Mouse (Mus musculus) adrenal gland, postnatal 14 days (tissue): ENCODE data around the gene Acad11. TPM values are rescaled to one million over a fixed set of nuclear protein-coding genes. Genes with fewer than 3 reads are reported as not detected.
A peak's percentile ranks its signal among the peaks of the same experiment; 100 is the strongest.

ENCODE experiments used
- DNase-seq: peaks from one replicate; pipeline ENCODE4 v3.0.0; 2021; ENCODE audit warnings: mixed read lengths
- long read RNA-seq, 2 experiments: library from polyadenylated mRNA; stranded (forward); transcript quantifications; one replicate each; pipeline ENCODE4 v2.0.0; 2021
- total RNA-seq: library from RNA; stranded (reverse); gene quantifications from 2 replicates; pipeline ENCODE4 v1.2.3, GENCODE M21; 2021

The Acad11 gene
- 102 and 121 TPM in 2 replicates for total RNA-seq
- long read RNA-seq, experiment 1, transcript Acad11-201 (20 exons, 3,444 nt): major isoform, 43 of 52 reads
- long read RNA-seq, experiment 1, partial matches to known transcripts: 5 of 52 reads
- long read RNA-seq, experiment 1, other reads (novel, unspliced or antisense): 3 of 52 reads
- long read RNA-seq, experiment 2, transcript Acad11-201 (20 exons, 3,444 nt): major isoform, 35 of 50 reads
- long read RNA-seq, experiment 2, partial matches to known transcripts: 9 of 50 reads
- long read RNA-seq, experiment 2, other reads (novel, unspliced or antisense): 5 of 50 reads

- peak; percentile 85 for DNase-seq
These were observed at the start of gene Acad11 for GRCm38 (mm10) chr9:104063244-104063961. Gene Acad11, plus strand, starts transcription at chr9:104063377.

GRCm38 (mm10) chr9:104014526-104014925 is 48.7 kb upstream of the Acad11 start:
- no peak for DNase-seq

GRCm38 (mm10) chr9:104021026-104021425 is 42.2 kb upstream of the Acad11 start:
- DNase-seq: no peak

- DNase-seq: no peak
These were observed 36.0 kb upstream of the Acad11 start for GRCm38 (mm10) chr9:104027186-104027585.

GRCm38 (mm10) chr9:104029861-104030260 is 33.3 kb upstream of the Acad11 start:
- DNase-seq: no peak

- no peak for DNase-seq
These were observed 28.9 kb upstream of the Acad11 start for GRCm38 (mm10) chr9:104034231-104034630.

- no peak for DNase-seq
These were observed 28.5 kb upstream of the Acad11 start for GRCm38 (mm10) chr9:104034718-104035117.

GRCm38 (mm10) chr9:104035261-104036015 is 27.7 kb upstream of the Acad11 start:
- peak; percentile 89 for DNase-seq

GRCm38 (mm10) chr9:104038266-104038665 is 24.9 kb upstream of the Acad11 start:
- DNase-seq: no peak

GRCm38 (mm10) chr9:104039031-104039695 is 24.0 kb upstream of the Acad11 start:
- no peak for DNase-seq

- DNase-seq: no peak
These were observed 23.4 kb upstream of the Acad11 start for GRCm38 (mm10) chr9:104039742-104040141.

GRCm38 (mm10) chr9:104040362-104040761 is 22.8 kb upstream of the Acad11 start, which contains the start of gene Gm28305:
Gene Gm28305, plus strand, starts transcription at chr9:104040662.
- no peak for DNase-seq

GRCm38 (mm10) chr9:104043676-104044075 is 19.5 kb upstream of the Acad11 start:
- peak; percentile 16 for DNase-seq

- DNase-seq: no peak
These were observed 12.1 kb upstream of the Acad11 start for GRCm38 (mm10) chr9:104051028-104051427.

- peak; percentile 84 for DNase-seq
These were observed 540 bp upstream of the Acad11 start, which contains the start of gene Uba5 for GRCm38 (mm10) chr9:104062430-104063243. Gene Uba5, minus strand, starts transcription at chr9:104063134.

GRCm38 (mm10) chr9:104064571-104064970 is 1.4 kb downstream of the Acad11 start:
- no peak for DNase-seq

- DNase-seq: no peak
These were observed 7.1 kb downstream of the Acad11 start for GRCm38 (mm10) chr9:104070241-104070640.

- no peak for DNase-seq
These were observed 7.9 kb downstream of the Acad11 start for GRCm38 (mm10) chr9:104070863-104071604.

GRCm38 (mm10) chr9:104075808-104076207 is 12.6 kb downstream of the Acad11 start:
- DNase-seq: no peak

GRCm38 (mm10) chr9:104078780-104079179 is 15.6 kb downstream of the Acad11 start:
- no peak for DNase-seq

GRCm38 (mm10) chr9:104079379-104079778 is 16.2 kb downstream of the Acad11 start:
- DNase-seq: peak; percentile 67
